Mouse (Mus musculus): ENCODE data around the gene Spast. TPM values are rescaled to one million over a fixed set of nuclear protein-coding genes. Genes with fewer than 3 reads are reported as not detected.

The Spast gene
- polyA plus RNA-seq, 1 experiment from 2014 or later = 12.3 TPM

- Histone ChIP-seq H3K27ac (no peak overlapping the region), H3K27me3 (ENCODE audit: insufficient read depth, poor library complexity, severe bottlenecking) (no peaks in the 10 kb centered on the region), H3K36me3 (peaks cover 84% of the 10 kb centered on the region), H3K9me3 (no peaks in the 10 kb centered on the region), H3K4me3 (no peak overlapping the region), H3K4me1 (0 out of 2 replicates have a peak, but pooled peaks cover under 1% of the 10 kb centered on the region)
- no peak for DNase-seq (ENCODE audit: low spot score)
- WGBS = 73% methylated on average over 1 of the region's 1 CpGs
Measured at GRCm38 (mm10) chr17:74414671-74415070, 75.9 kb downstream of the Spast start.

GRCm38 (mm10) chr17:74416841-74417360, 78.1 kb downstream of the Spast start:
- no peak for DNase-seq (ENCODE audit: low spot score)
- H3K9me3 ChIP-seq = no peaks in the 10 kb centered on the region
- no peaks in the 10 kb centered on the region for H3K27me3 ChIP-seq (ENCODE audit: insufficient read depth, poor library complexity, severe bottlenecking)
- no peak overlapping the region for H3K4me3 ChIP-seq
- peaks cover 85% of the 10 kb centered on the region for H3K36me3 ChIP-seq
- no peak overlapping the region for H3K27ac ChIP-seq
- 89% methylated on average over 8 of the region's 8 CpGs for WGBS
- no peaks in the 10 kb centered on the region for H3K4me1 ChIP-seq

- H3K9me3 ChIP-seq = no peaks in the 10 kb centered on the region
- peaks cover 86% of the 10 kb centered on the region for H3K36me3 ChIP-seq
Measured at GRCm38 (mm10) chr17:74418171-74418570, 79.4 kb downstream of the Spast start.

GRCm38 (mm10) chr17:74420656-74421055, 81.9 kb downstream of the Spast start:
- WGBS = 85% methylated on average over 2 of the region's 2 CpGs
- H3K27ac ChIP-seq = no peak overlapping the region
- DNase-seq (ENCODE audit: low spot score) = no peak
- H3K9me3 ChIP-seq = no peaks in the 10 kb centered on the region
- no peak overlapping the region for H3K4me3 ChIP-seq
- H3K4me1 ChIP-seq = no peaks in the 10 kb centered on the region
- no peaks in the 10 kb centered on the region for H3K27me3 ChIP-seq (ENCODE audit: insufficient read depth, poor library complexity, severe bottlenecking)
- peaks cover 79% of the 10 kb centered on the region for H3K36me3 ChIP-seq

More at GRCm38 (mm10) chr17:74418171-74418570, 79.4 kb downstream of the Spast start:
- DNase-seq (ENCODE audit: low spot score) = no peak
- H3K27me3 ChIP-seq (ENCODE audit: insufficient read depth, poor library complexity, severe bottlenecking) = no peaks in the 10 kb centered on the region
- H3K4me1 ChIP-seq = no peaks in the 10 kb centered on the region
- H3K27ac ChIP-seq = no peak overlapping the region
- WGBS = 78% methylated on average over 4 of the region's 4 CpGs
- no peak overlapping the region for H3K4me3 ChIP-seq

- WGBS = 87% methylated on average over 12 of the region's 12 CpGs
- no peaks in the 10 kb centered on the region for H3K27me3 ChIP-seq (ENCODE audit: insufficient read depth, poor library complexity, severe bottlenecking)
- no peak overlapping the region for H3K27ac ChIP-seq
- DNase-seq (ENCODE audit: low spot score) = no peak
- peaks cover 75% of the 10 kb centered on the region for H3K36me3 ChIP-seq
- H3K9me3 ChIP-seq = no peaks in the 10 kb centered on the region
- no peak overlapping the region for H3K4me3 ChIP-seq
- H3K4me1 ChIP-seq = no peaks in the 10 kb centered on the region
Measured at GRCm38 (mm10) chr17:74424401-74425005, 85.7 kb downstream of the Spast start.

- DNase-seq (ENCODE audit: low spot score) = no peak
- Histone ChIP-seq H3K27me3 (ENCODE audit: insufficient read depth, poor library complexity, severe bottlenecking) (no peaks in the 10 kb centered on the region), H3K4me1 (peaks cover 14% of the 10 kb centered on the region), H3K27ac (no peak overlapping the region), H3K9me3 (no peaks in the 10 kb centered on the region), H3K36me3 (peaks cover 25% of the 10 kb centered on the region), H3K4me3 (no peak overlapping the region)
- 74% methylated on average over 8 of the region's 8 CpGs for WGBS
Measured at GRCm38 (mm10) chr17:74430074-74430473, 91.3 kb downstream of the Spast start.

GRCm38 (mm10) chr17:74431481-74431880, 92.7 kb downstream of the Spast start:
- Histone ChIP-seq H3K4me1 (peaks cover 14% of the 10 kb centered on the region), H3K27me3 (ENCODE audit: insufficient read depth, poor library complexity, severe bottlenecking) (no peaks in the 10 kb centered on the region), H3K4me3 (no peak overlapping the region), H3K36me3 (peaks cover 25% of the 10 kb centered on the region), H3K9me3 (no peaks in the 10 kb centered on the region), H3K27ac (no peak overlapping the region; the same call in 1 of the 2 replicates)
- WGBS = 66% methylated on average over 13 of the region's 13 CpGs
- no peak for DNase-seq (ENCODE audit: low spot score)

GRCm38 (mm10) chr17:74432631-74433030, 93.8 kb downstream of the Spast start:
- no peaks in the 10 kb centered on the region for H3K9me3 ChIP-seq
- H3K4me1 ChIP-seq = peaks cover 14% of the 10 kb centered on the region
- H3K36me3 ChIP-seq = peaks cover 14% of the 10 kb centered on the region
- no peak for DNase-seq (ENCODE audit: low spot score)
- H3K27ac ChIP-seq = no peak overlapping the region
- H3K4me3 ChIP-seq = no peak overlapping the region
- no peaks in the 10 kb centered on the region for H3K27me3 ChIP-seq (ENCODE audit: insufficient read depth, poor library complexity, severe bottlenecking)
- 74% methylated on average over 5 of the region's 5 CpGs for WGBS

GRCm38 (mm10) chr17:74437762-74438161, 99.0 kb downstream of the Spast start:
- WGBS = 85% methylated on average over 9 of the region's 9 CpGs
- Histone ChIP-seq H3K27me3 (ENCODE audit: insufficient read depth, poor library complexity, severe bottlenecking) (no peaks in the 10 kb centered on the region), H3K4me1 (no peaks in the 10 kb centered on the region), H3K27ac (no peak overlapping the region), H3K9me3 (no peaks in the 10 kb centered on the region), H3K36me3 (no peaks in the 10 kb centered on the region), H3K4me3 (no peak overlapping the region)
- no peak for DNase-seq (ENCODE audit: low spot score)

GRCm38 (mm10) chr17:74440486-74440885, 101.7 kb downstream of the Spast start:
- Histone ChIP-seq H3K4me1 (no peaks in the 10 kb centered on the region), H3K36me3 (no peaks in the 10 kb centered on the region), H3K27me3 (ENCODE audit: insufficient read depth, poor library complexity, severe bottlenecking) (no peaks in the 10 kb centered on the region), H3K4me3 (no peak overlapping the region), H3K27ac (no peak overlapping the region), H3K9me3 (no peaks in the 10 kb centered on the region)
- no peak for DNase-seq (ENCODE audit: low spot score)
- WGBS = 72% methylated on average over 5 of the region's 5 CpGs

Other genes starting within 250 kb of the Spast start
- gene Memo1, start 43.5 kb upstream of the Spast start, polyA plus RNA-seq (2016; fragmentation: Nextera tagmentation; extraction: Ambion mirVana) = 79.6 and 80.7 TPM in 2 replicates
- gene Dpy30, start 15.0 kb upstream of the Spast start, polyA plus RNA-seq (2016; fragmentation: Nextera tagmentation; extraction: Ambion mirVana) = 223 and 232 TPM in 2 replicates
- 32.1 and 35.0 TPM in 2 replicates for gene Slc30a6, start 56.6 kb downstream of the Spast start, polyA plus RNA-seq (2016; fragmentation: Nextera tagmentation; extraction: Ambion mirVana)
- 0.06 and 0.15 TPM in 2 replicates for gene Nlrc4, start 120.2 kb downstream of the Spast start, polyA plus RNA-seq (2016; fragmentation: Nextera tagmentation; extraction: Ambion mirVana)
- gene Yipf4, start 150.5 kb downstream of the Spast start, polyA plus RNA-seq (2016; fragmentation: Nextera tagmentation; extraction: Ambion mirVana) = 35.9 and 36.3 TPM in 2 replicates
- 73.4 and 74.0 TPM in 2 replicates for gene Birc6, start 189.3 kb downstream of the Spast start, polyA plus RNA-seq (2016; fragmentation: Nextera tagmentation; extraction: Ambion mirVana)

Measured in heart, embryonic 10.5 days (tissue).